In genomic region chr7:89406011-89406410, GRCm38 (mm10) we compare ENCODE assay signal across 9 mouse cellular contexts. TPM values are rescaled to one million over a fixed set of nuclear protein-coding genes. Genes with fewer than 3 reads are reported as not detected.
DNase-seq lines count a peak whose midpoint lies in the region; ATAC-seq and TF ChIP-seq lines count a peak whose summit lies in the region.
"Had no signal": no experiment of that assay in that cellular context is flagged by ENCODE, and none has a peak within 500 bp of the region (broad histone marks: within the 10 kb centered on the region; RNA-seq: fewer than 3 reads in every experiment).

No protein-coding gene starts in this region.

- H3K27ac ChIP-seq in forebrain, embryonic 10.5 days = no peak overlapping the region
- H3K27ac ChIP-seq in forebrain, embryonic 14.5 days (ENCODE audit: low read depth, low read length) = no peak overlapping the region
- no peak overlapping the region for H3K27ac ChIP-seq in left cerebral cortex, adult 2 months
- no peak overlapping the region for H3K27ac ChIP-seq in hindbrain, embryonic 15.5 days (replicated peaks)

- H3K4me1 ChIP-seq in forebrain, embryonic 10.5 days = peaks cover 64% of the 10 kb centered on the region
- H3K4me1 ChIP-seq in forebrain, embryonic 14.5 days (ENCODE audit: control insufficient read depth, insufficient read depth, low read length) = peaks cover 12% of the 10 kb centered on the region
- peaks cover 16% of the 10 kb centered on the region for H3K4me1 ChIP-seq in hindbrain, embryonic 15.5 days (replicated peaks)

- no peak for ATAC-seq in forebrain, embryonic 14.5 days
- ATAC-seq in hindbrain, embryonic 15.5 days (ENCODE audit: low FRiP score, low read depth) = no peak
- ATAC-seq: Patski had no signal

- peak overlapping the region; percentile 85 for H3K4me3 ChIP-seq in forebrain, embryonic 10.5 days
- no peak overlapping the region for H3K4me3 ChIP-seq in forebrain, embryonic 14.5 days (ENCODE audit: low read depth, low read length)
- peak overlapping the region; percentile 91; the same call in 1 of the 2 replicates for H3K4me3 ChIP-seq in left cerebral cortex, adult 2 months
- H3K4me3 ChIP-seq in hindbrain, embryonic 15.5 days = peak overlapping the region; percentile 17
- H3K4me3 ChIP-seq in myocyte = peak overlapping the region; percentile 57

- no peak for TF ChIP-seq POLR2A in myocyte (IDR thresholded peaks at IDR 0.05; ENCODE audit: insufficient read length, low read depth)

- H3K36me3 ChIP-seq in forebrain, embryonic 10.5 days (replicated peaks) = peaks cover 34% of the 10 kb centered on the region
- no peaks in the 10 kb centered on the region for H3K36me3 ChIP-seq in forebrain, embryonic 14.5 days (ENCODE audit: control insufficient read depth, insufficient read depth, low read length)
- no peaks in the 10 kb centered on the region for H3K36me3 ChIP-seq in hindbrain, embryonic 15.5 days
- peaks cover 15% of the 10 kb centered on the region for H3K36me3 ChIP-seq in myocyte (ENCODE audit: control insufficient read depth, insufficient read depth)

- H3K9ac ChIP-seq in forebrain, embryonic 14.5 days (ENCODE audit: low read length) = no peak overlapping the region
- no peak overlapping the region for H3K9ac ChIP-seq in hindbrain, embryonic 15.5 days

- no peaks in the 10 kb centered on the region for H3K79me2 ChIP-seq in myocyte (ENCODE audit: control insufficient read depth, insufficient read depth)

- intact Hi-C loops in left cerebral cortex, adult 2 months (cut with DNase I) = no loop called here
- intact Hi-C loops in left cerebral cortex, postnatal 10 days (cut with DNase I) = no loop called here
- intact Hi-C loops in left cerebral cortex, postnatal 36 days (cut with DNase I) = no loop called here

- peaks cover 28% of the 10 kb centered on the region for H3K27me3 ChIP-seq in forebrain, embryonic 10.5 days (ENCODE audit: poor library complexity, severe bottlenecking)
- 0 out of 2 replicates have a peak, but pooled peaks cover 7% of the 10 kb centered on the region for H3K27me3 ChIP-seq in forebrain, embryonic 14.5 days (replicated peaks; ENCODE audit: control insufficient read depth, insufficient read depth, low read length)
- 0 out of 2 replicates have a peak, but pooled peaks cover 3% of the 10 kb centered on the region for H3K27me3 ChIP-seq in hindbrain, embryonic 15.5 days
- H3K27me3 ChIP-seq in myocyte (ENCODE audit: control insufficient read depth, insufficient read depth, insufficient read length) = no peaks in the 10 kb centered on the region
- H3K27me3 ChIP-seq: Patski had no signal

- no peak overlapping the region for H3ac ChIP-seq in myocyte (ENCODE audit: control insufficient read depth, insufficient read length)

- H3K9me3 ChIP-seq in forebrain, embryonic 10.5 days = no peaks in the 10 kb centered on the region
- no peaks in the 10 kb centered on the region for H3K9me3 ChIP-seq in forebrain, embryonic 14.5 days (replicated peaks; ENCODE audit: control insufficient read depth, low read length)
- no peaks in the 10 kb centered on the region for H3K9me3 ChIP-seq in hindbrain, embryonic 15.5 days

- 51% methylated on average over 1 of the region's 1 CpGs for WGBS in forebrain, embryonic 10.5 days
- 65% methylated on average over 1 of the region's 1 CpGs for WGBS in forebrain, embryonic 14.5 days
- 50% methylated on average over 1 of the region's 1 CpGs for WGBS in hindbrain, embryonic 15.5 days

- H3K4me2 ChIP-seq in forebrain, embryonic 14.5 days (ENCODE audit: low read length) = no peak overlapping the region
- H3K4me2 ChIP-seq in hindbrain, embryonic 15.5 days = peak overlapping the region; percentile 38
- peak overlapping the region; percentile 93 for H3K4me2 ChIP-seq in myocyte (ENCODE audit: low read depth)

- no peak for TF ChIP-seq CTCF in left cerebral cortex, adult 2 months (IDR thresholded peaks at IDR 0.05)

- no peak for DNase-seq in forebrain, embryonic 10.5 days (ENCODE audit: extremely low spot score, low spot score)
- no peak for DNase-seq in forebrain, embryonic 14.5 days (ENCODE audit: low spot score)
- no peak for DNase-seq in left cerebral cortex, adult 2 months (ENCODE audit: extremely low spot score in 1 of 2, low spot score in 2 of 2)
- no peak for DNase-seq in left cerebral cortex, postnatal 10 days (ENCODE audit: extremely low spot score in 1 of 2, low spot score in 2 of 2)
- DNase-seq in gastrocnemius, postnatal 25 days = no peak
- no peak for DNase-seq in left cerebral cortex, postnatal 36 days (ENCODE audit: low spot score in 2 of 2)

TF ChIP-seq in myocyte, 11 proteins besides CTCF, POLR2A, EP300 and RAD21:
- TF ChIP-seq MYOG (IDR thresholded peaks at IDR 0.05; ENCODE audit: control insufficient read depth in 1 of 3, insufficient read depth in 1 of 3, insufficient read length in 2 of 3, low read depth in 2 of 3) = no peak
- no peak for TF ChIP-seq USF1 (IDR thresholded peaks at IDR 0.05; ENCODE audit: low read depth)
- TF ChIP-seq REST (IDR thresholded peaks at IDR 0.05; ENCODE audit: insufficient read depth, insufficient read length) = no peak
- TF ChIP-seq TCF12 (IDR thresholded peaks at IDR 0.05; ENCODE audit: insufficient read depth, poor library complexity, severe bottlenecking) = no peak
- no peak for TF ChIP-seq SRF (IDR thresholded peaks at IDR 0.05; ENCODE audit: control insufficient read depth, insufficient read length, low read depth)
- no peak for TF ChIP-seq MYOD1 (IDR thresholded peaks at IDR 0.05; ENCODE audit: control insufficient read depth in 1 of 3, insufficient read length in 2 of 3, low read depth in 2 of 3)
- no peak for TF ChIP-seq E2F4 (IDR thresholded peaks at IDR 0.05; ENCODE audit: insufficient read depth)
- TF ChIP-seq MAX (IDR thresholded peaks at IDR 0.05; ENCODE audit: low read depth) = no peak
- no peak for TF ChIP-seq POLR2AphosphoS2 (IDR thresholded peaks at IDR 0.05; ENCODE audit: insufficient read length, low read depth)
- TF ChIP-seq CEBPB (IDR thresholded peaks at IDR 0.05; ENCODE audit: insufficient read depth, poor library complexity, severe bottlenecking) = no peak
- no peak for TF ChIP-seq TCF3 (IDR thresholded peaks at IDR 0.05; ENCODE audit: insufficient read length, low read depth)
TF ChIP-seq in myocyte: peak in this region for 0.

RNA-seq across cellular contexts. Expression of gene Fzd4, which starts 1.9 kb away (rescaled TPM):
- polyA plus RNA-seq in forebrain, embryonic 10.5 days (2016; fragmentation: Nextera tagmentation; extraction: Ambion mirVana) = 5.9 and 6.8 TPM in 2 replicates
- polyA plus RNA-seq in forebrain, embryonic 14.5 days (2014; fragmentation: Nextera tagmentation; extraction: Ambion mirVana) = 1.6 and 2.1 TPM in 2 replicates
- total RNA-seq in left cerebral cortex, adult 2 months (2021) = 1 to 10 TPM; 7.0 to 8.4 TPM
- total RNA-seq in left cerebral cortex, postnatal 10 days (2021) = 1 to 10 TPM; 5.4 to 7.8 TPM
- 2.0 and 2.4 TPM in 2 replicates for polyA plus RNA-seq in hindbrain, embryonic 15.5 days (2015; fragmentation: Nextera tagmentation; extraction: Ambion mirVana)
- polyA plus RNA-seq in myocyte (2012; fragmentation: generic; extraction: Trizol) = 5.0 TPM
- 10 to 100 TPM; 22.0 to 39.9 TPM for total RNA-seq in gastrocnemius, postnatal 25 days (2021)
- 1 to 10 TPM; 6.5 to 6.7 TPM for total RNA-seq in left cerebral cortex, postnatal 36 days (2021)

RNA-seq across cellular contexts. Expression of gene Tmem135, which starts 2.0 kb away (rescaled TPM):
- 16.1 and 16.5 TPM in 2 replicates for polyA plus RNA-seq in forebrain, embryonic 10.5 days (2016; fragmentation: Nextera tagmentation; extraction: Ambion mirVana)
- polyA plus RNA-seq in forebrain, embryonic 14.5 days (2014; fragmentation: Nextera tagmentation; extraction: Ambion mirVana) = 16.2 and 22.2 TPM in 2 replicates
- 10 to 100 TPM; 64.7 to 65.6 TPM for total RNA-seq in left cerebral cortex, adult 2 months (2021)
- 10 to 100 TPM; 55.6 to 60.5 TPM for total RNA-seq in left cerebral cortex, postnatal 10 days (2021)
- 27.9 and 29.1 TPM in 2 replicates for polyA plus RNA-seq in hindbrain, embryonic 15.5 days (2015; fragmentation: Nextera tagmentation; extraction: Ambion mirVana)
- 13.1 TPM for polyA plus RNA-seq in myocyte (2012; fragmentation: generic; extraction: Trizol)
- 10 to 100 TPM; 13.1 to 21.6 TPM for total RNA-seq in gastrocnemius, postnatal 25 days (2021)
- 10 to 100 TPM; 57.9 to 77.5 TPM for total RNA-seq in left cerebral cortex, postnatal 36 days (2021)
